Mouse (Mus musculus) gastrocnemius, adult 8-10 months (tissue): ENCODE results near the gene Tmem59. TPM values are rescaled to one million over a fixed set of nuclear protein-coding genes. Genes with fewer than 3 reads are reported as not detected.

ENCODE experiments used
- DNase-seq, 2 experiments: peaks; one replicate each; pipeline ENCODE4 v3.0.0; 2022; ENCODE audit warnings: low spot score in 2 of 2
- total RNA-seq, 4 experiments: library from RNA; stranded (reverse); gene quantifications; 2 replicates each; pipeline ENCODE4 v1.2.4; 2022

The Tmem59 gene
- 10 to 100 TPM; 79.9 to 91.5 (median 85.1) TPM for total RNA-seq

- peak; percentile 98 for DNase-seq
Observed at GRCm38 (mm10) chr4:107178182-107178829, at the start of gene Tmem59. Gene Tmem59, plus strand, starts transcription at chr4:107178399.

- no peak for DNase-seq
Observed at GRCm38 (mm10) chr4:107129373-107129772, 48.8 kb upstream of the Tmem59 start.

- DNase-seq: no peak
Observed at GRCm38 (mm10) chr4:107130534-107130933, 47.7 kb upstream of the Tmem59 start.

GRCm38 (mm10) chr4:107134891-107135290 is 43.3 kb upstream of the Tmem59 start:
- no peak for DNase-seq

- no peak for DNase-seq
Observed at GRCm38 (mm10) chr4:107135663-107136062, 42.5 kb upstream of the Tmem59 start.

- DNase-seq: no peak
Observed at GRCm38 (mm10) chr4:107136531-107136930, 41.7 kb upstream of the Tmem59 start.

GRCm38 (mm10) chr4:107138948-107139835 is 39.0 kb upstream of the Tmem59 start:
- DNase-seq: no peak

GRCm38 (mm10) chr4:107139836-107140631 is 38.2 kb upstream of the Tmem59 start:
- no peak for DNase-seq

- no peak for DNase-seq
Observed at GRCm38 (mm10) chr4:107143511-107143910, 34.7 kb upstream of the Tmem59 start.

GRCm38 (mm10) chr4:107150991-107151390 is 27.2 kb upstream of the Tmem59 start:
- no peak for DNase-seq

GRCm38 (mm10) chr4:107152571-107152970 is 25.6 kb upstream of the Tmem59 start:
- no peak for DNase-seq

- no peak for DNase-seq
Observed at GRCm38 (mm10) chr4:107156983-107157401, 21.2 kb upstream of the Tmem59 start.

GRCm38 (mm10) chr4:107159166-107159773 is 18.9 kb upstream of the Tmem59 start:
- DNase-seq: no peak

GRCm38 (mm10) chr4:107160181-107160580 is 18.0 kb upstream of the Tmem59 start:
- no peak for DNase-seq

- DNase-seq: no peak
Observed at GRCm38 (mm10) chr4:107163341-107163740, 14.9 kb upstream of the Tmem59 start.

- DNase-seq: peak; percentile 20 to 23
Observed at GRCm38 (mm10) chr4:107163756-107164587, 14.2 kb upstream of the Tmem59 start.

GRCm38 (mm10) chr4:107166700-107167099 is 11.5 kb upstream of the Tmem59 start:
- DNase-seq: no peak

GRCm38 (mm10) chr4:107167798-107168197 is 10.4 kb upstream of the Tmem59 start:
- DNase-seq: no peak

GRCm38 (mm10) chr4:107177506-107177905 is 693 bp upstream of the Tmem59 start:
- DNase-seq: no peak

- peak; percentile 7 to 28 for DNase-seq
Observed at GRCm38 (mm10) chr4:107178830-107179490, 761 bp downstream of the Tmem59 start, which contains the start of gene Tceanc2. Gene Tceanc2, minus strand, starts transcription at chr4:107179116.
